Mouse (Mus musculus): ENCODE measurements around the gene Gm364. TPM values are rescaled to one million over a fixed set of nuclear protein-coding genes. Genes with fewer than 3 reads are reported as not detected.
A peak's percentile ranks its signal among the peaks of the same experiment; 100 is the strongest.

Gene Gm364
- polyA plus RNA-seq, 1 experiment from 2014 or later = not detected

- Histone ChIP-seq H3K4me3 (replicated peaks) (no peak overlapping the region), H3K9me3 (replicated peaks) (no peaks in the 10 kb centered on the region), H3K27me3 (no peaks in the 10 kb centered on the region), H3K4me1 (no peaks in the 10 kb centered on the region), H3K27ac (no peak overlapping the region), H3K9ac (no peak overlapping the region), H3K36me3 (no peaks in the 10 kb centered on the region), H3K4me2 (no peak overlapping the region)
- ATAC-seq (replicated peaks; ENCODE audit: low FRiP score) = no peak
Observed at GRCm38 (mm10) chrX:57403651-57404050, 5.3 kb upstream of the Gm364 start.

- H3K9ac ChIP-seq = no peak overlapping the region
- H3K4me2 ChIP-seq = no peak overlapping the region
- H3K36me3 ChIP-seq = no peaks in the 10 kb centered on the region
- no peaks in the 10 kb centered on the region for H3K9me3 ChIP-seq (replicated peaks)
- no peak overlapping the region for H3K4me3 ChIP-seq (replicated peaks)
- no peaks in the 10 kb centered on the region for H3K4me1 ChIP-seq
- WGBS = 8% methylated on average over 2 of the region's 2 CpGs
- no peaks in the 10 kb centered on the region for H3K27me3 ChIP-seq
- no peak for ATAC-seq (replicated peaks; ENCODE audit: low FRiP score)
- no peak overlapping the region for H3K27ac ChIP-seq
Observed at GRCm38 (mm10) chrX:57431610-57432009, 22.7 kb downstream of the Gm364 start.

GRCm38 (mm10) chrX:57433897-57434296 lies 24.9 kb downstream of the Gm364 start:
- H3K4me2 ChIP-seq = no peak overlapping the region
- no peaks in the 10 kb centered on the region for H3K4me1 ChIP-seq
- no peak overlapping the region for H3K9ac ChIP-seq
- WGBS = 100% methylated on average over 2 of the region's 2 CpGs
- H3K9me3 ChIP-seq (replicated peaks) = no peaks in the 10 kb centered on the region
- ATAC-seq (replicated peaks; ENCODE audit: low FRiP score) = no peak
- no peaks in the 10 kb centered on the region for H3K36me3 ChIP-seq
- H3K4me3 ChIP-seq (replicated peaks) = no peak overlapping the region
- H3K27ac ChIP-seq = no peak overlapping the region
- H3K27me3 ChIP-seq = no peaks in the 10 kb centered on the region

- H3K27ac ChIP-seq = no peak within 1 kb of the TSS
- ATAC-seq (replicated peaks; ENCODE audit: low FRiP score) = 0 out of 2 replicates have a peak, but pooled peaks have one; percentile 60
- peak within 1 kb of the TSS; percentile 31 for H3K4me3 ChIP-seq (replicated peaks)
- H3K36me3 ChIP-seq = no peaks in the 10 kb centered on the region
- no peaks in the 10 kb centered on the region for H3K4me1 ChIP-seq
- H3K9ac ChIP-seq = no peak within 1 kb of the TSS
- no peaks in the 10 kb centered on the region for H3K9me3 ChIP-seq (replicated peaks)
- H3K27me3 ChIP-seq = peaks cover 44% of the 10 kb centered on the region
- 9% methylated on average over 26 of the region's 28 CpGs for WGBS
- H3K4me2 ChIP-seq = peak within 1 kb of the TSS; percentile 54
Observed at GRCm38 (mm10) chrX:57503634-57504033, 94.7 kb downstream of the Gm364 start, which contains the start of gene Gpr101. Gpr101 (minus strand) TSS chrX:57503757.

GRCm38 (mm10) chrX:57506247-57506646 lies 97.3 kb downstream of the Gm364 start:
- no peaks in the 10 kb centered on the region for H3K4me1 ChIP-seq
- H3K27ac ChIP-seq = no peak overlapping the region
- H3K9me3 ChIP-seq (replicated peaks) = no peaks in the 10 kb centered on the region
- H3K9ac ChIP-seq = no peak overlapping the region
- no peak overlapping the region for H3K4me2 ChIP-seq
- WGBS = 82% methylated on average over 1 of the region's 1 CpGs
- no peak overlapping the region for H3K4me3 ChIP-seq (replicated peaks)
- no peaks in the 10 kb centered on the region for H3K36me3 ChIP-seq
- ATAC-seq (replicated peaks; ENCODE audit: low FRiP score) = no peak
- H3K27me3 ChIP-seq = peaks cover 37% of the 10 kb centered on the region

GRCm38 (mm10) chrX:57521117-57522095 lies 112.5 kb downstream of the Gm364 start:
- Histone ChIP-seq H3K36me3 (no peaks in the 10 kb centered on the region), H3K27me3 (peaks cover 10% of the 10 kb centered on the region; the same call in 1 of the 2 replicates), H3K4me2 (peak overlapping the region; percentile 25; the same call in 1 of the 2 replicates), H3K4me3 (replicated peaks) (no peak overlapping the region), H3K4me1 (no peaks in the 10 kb centered on the region), H3K9ac (no peak overlapping the region), H3K27ac (no peak overlapping the region), H3K9me3 (replicated peaks) (no peaks in the 10 kb centered on the region)
- ATAC-seq (replicated peaks; ENCODE audit: low FRiP score) = no peak
- 40% methylated on average over 28 of the region's 28 CpGs for WGBS

Other genes starting within 250 kb of the Gm364 start
- not detected in 2 replicates for gene Cd40lg, start 197.0 kb upstream of the Gm364 start, polyA plus RNA-seq (2015; fragmentation: Nextera tagmentation; extraction: Ambion mirVana)
- gene Arhgef6, start 70.4 kb upstream of the Gm364 start, polyA plus RNA-seq (2015; fragmentation: Nextera tagmentation; extraction: Ambion mirVana) = 3.2 and 3.9 TPM in 2 replicates
- gene Rbmx, start 16.1 kb upstream of the Gm364 start, polyA plus RNA-seq (2015; fragmentation: Nextera tagmentation; extraction: Ambion mirVana) = 134 TPM in 2 replicates
- not detected in 2 replicates for gene Gpr101, start 94.6 kb downstream of the Gm364 start, polyA plus RNA-seq (2015; fragmentation: Nextera tagmentation; extraction: Ambion mirVana)